Mouse (Mus musculus) granulocyte monocyte progenitor cell, adult 5-6 weeks (primary cell): ENCODE measurements around the gene Thsd7a. TPM values are rescaled to one million over a fixed set of nuclear protein-coding genes. Genes with fewer than 3 reads are reported as not detected.

Source experiments
- ATAC-seq: replicated peaks from 2 replicates; pipeline ENCODE4 v1.8.0; 2016; ENCODE audit warnings: mild to moderate bottlenecking, moderate TSS enrichment, inconsistent platforms; ENCODE audit not compliant: poor library complexity, severe bottlenecking
- total RNA-seq, 2 experiments: library from RNA; stranded (forward) in 1 of 2; stranded (reverse) in 1 of 2; fragments of 200-712, 200-1000 nt in 1 of 2; fragments of >200 nt in 1 of 2; fragmentation: Nextera tagmentation in 1 of 2; gene quantifications; 2 replicates each; pipeline ENCODE4 v1.2.3; 2014 to 2017

Gene Thsd7a
- total RNA-seq, 2 experiments from 2014 or later: not detected

GRCm38 (mm10) chr6:12518283-12518903 is 230.8 kb downstream of the Thsd7a start:
- no peak for ATAC-seq

DNA sequence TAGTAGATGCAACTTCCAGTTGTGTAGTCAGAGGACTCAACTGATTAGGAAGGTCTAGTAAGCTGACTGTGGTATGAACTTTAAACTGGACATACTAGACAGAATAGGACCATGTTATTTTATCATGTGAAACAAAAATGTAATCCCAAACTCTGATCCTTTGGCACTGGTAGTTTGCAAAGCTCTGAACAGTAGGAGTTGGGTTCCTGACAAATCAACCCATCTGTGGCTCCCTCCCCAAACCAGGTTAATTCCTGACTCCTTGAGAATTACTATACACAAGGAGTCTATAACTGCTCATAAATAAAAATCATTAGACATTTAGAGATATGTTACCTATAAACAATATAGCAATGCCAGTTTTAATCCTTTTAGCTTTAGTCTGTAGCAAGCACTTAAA is 231.5 kb downstream of the Thsd7a start:
- ATAC-seq: no peak

DNA sequence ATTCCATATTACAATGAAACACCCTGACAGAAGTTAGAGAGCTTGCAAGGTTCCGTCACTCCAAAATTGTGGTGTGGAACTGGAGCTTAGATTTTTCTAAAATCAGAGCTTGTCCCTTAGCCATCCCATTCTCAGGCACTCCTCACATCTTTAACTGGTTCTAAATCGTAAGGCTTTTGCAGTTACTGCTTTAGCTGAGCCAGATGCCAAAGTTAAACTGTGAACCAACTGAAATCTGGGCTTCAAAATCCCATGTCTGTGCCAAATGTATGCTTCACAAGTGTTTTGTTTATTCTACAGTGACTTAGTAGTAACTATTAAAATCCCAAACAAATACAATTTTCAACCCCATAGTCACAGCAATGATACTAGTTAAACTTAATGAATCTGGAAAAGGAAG is 242.3 kb downstream of the Thsd7a start:
- ATAC-seq: no peak

DNA sequence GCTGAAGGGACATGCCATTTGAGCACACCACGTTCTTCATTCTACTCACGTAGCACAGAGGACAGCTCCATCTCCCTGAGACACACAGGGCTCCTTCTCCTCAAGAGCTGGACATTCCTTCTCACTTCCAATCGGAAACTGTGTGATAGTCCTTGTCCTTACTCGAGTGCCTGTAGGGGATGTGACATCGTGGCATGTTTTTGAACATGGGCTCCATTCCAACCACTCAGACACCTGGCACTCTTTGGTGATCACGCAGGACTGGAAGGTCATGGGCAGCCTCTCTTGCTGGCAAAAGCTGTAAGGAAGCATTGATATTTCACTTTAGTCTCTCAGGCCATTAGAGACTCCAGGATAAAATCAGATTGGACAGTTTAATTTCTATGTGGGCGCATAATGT is 245.3 kb downstream of the Thsd7a start:
- no peak for ATAC-seq

DNA sequence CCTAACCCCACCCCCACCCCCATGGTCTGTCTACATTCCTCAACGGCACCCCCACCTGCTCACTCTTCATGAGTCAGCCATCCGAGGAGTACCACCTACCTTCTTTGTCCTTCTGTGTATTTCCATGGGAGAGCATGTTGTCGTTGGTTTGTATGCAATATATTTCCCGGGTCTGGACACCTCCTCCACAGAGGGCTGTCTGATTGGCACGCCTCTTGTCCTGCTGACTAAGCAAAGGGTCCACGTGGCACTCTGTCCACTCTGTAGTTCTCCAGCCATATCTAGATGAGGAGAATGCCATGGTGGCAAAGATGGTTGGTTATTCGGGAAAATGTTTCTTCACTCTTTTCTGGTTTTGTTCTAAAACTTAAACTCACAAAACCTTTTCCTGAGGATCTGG is 248.3 kb downstream of the Thsd7a start:
- ATAC-seq: no peak

- no peak for ATAC-seq
Observed at GRCm38 (mm10) chr6:12499866-12500265, 249.3 kb downstream of the Thsd7a start.

DNA sequence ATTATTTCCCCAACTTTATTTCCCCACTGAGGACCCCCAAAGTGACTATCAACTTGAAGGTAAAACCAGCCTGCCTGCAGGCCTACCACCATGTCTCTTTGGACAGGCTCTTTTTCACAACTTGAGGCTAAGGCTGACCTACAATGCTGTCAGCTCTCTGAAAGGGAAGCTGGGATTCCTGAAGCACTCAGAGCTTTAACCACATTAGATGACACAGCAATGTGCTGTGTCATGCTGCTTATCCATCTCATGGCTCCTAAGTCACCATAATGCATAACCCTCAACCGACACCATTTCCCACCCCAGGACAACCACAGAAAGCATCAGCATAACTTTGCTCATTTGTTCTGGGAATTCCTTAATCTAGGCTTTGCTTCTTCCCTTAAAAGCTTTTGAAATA is 255.6 kb downstream of the Thsd7a start:
- peak; percentile 73 for ATAC-seq

- ATAC-seq: no peak
Observed at GRCm38 (mm10) chr6:12488882-12489281, 260.3 kb downstream of the Thsd7a start.

- no peak for ATAC-seq
Observed at GRCm38 (mm10) chr6:12481527-12482163, 267.6 kb downstream of the Thsd7a start.

DNA sequence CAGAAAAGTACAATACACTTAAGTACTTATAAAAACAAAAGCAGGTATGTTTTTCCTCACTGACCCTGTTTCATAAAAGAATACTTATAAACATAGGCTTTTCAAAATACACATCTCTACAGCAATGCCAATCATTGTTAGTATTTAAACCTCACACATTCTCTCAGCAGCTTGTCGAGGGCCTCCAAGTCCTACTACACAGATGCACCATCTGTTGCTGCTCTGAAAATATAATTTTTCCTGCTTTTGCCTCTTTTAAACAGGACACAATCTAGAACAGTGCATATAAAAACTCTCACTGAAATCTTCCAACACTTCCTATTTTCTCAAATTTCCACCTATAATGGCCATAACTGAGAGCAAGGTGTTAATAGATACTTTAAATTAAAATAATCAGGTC is 270.9 kb downstream of the Thsd7a start:
- no peak for ATAC-seq

GRCm38 (mm10) chr6:12470935-12471334 is 278.3 kb downstream of the Thsd7a start:
- no peak for ATAC-seq

DNA sequence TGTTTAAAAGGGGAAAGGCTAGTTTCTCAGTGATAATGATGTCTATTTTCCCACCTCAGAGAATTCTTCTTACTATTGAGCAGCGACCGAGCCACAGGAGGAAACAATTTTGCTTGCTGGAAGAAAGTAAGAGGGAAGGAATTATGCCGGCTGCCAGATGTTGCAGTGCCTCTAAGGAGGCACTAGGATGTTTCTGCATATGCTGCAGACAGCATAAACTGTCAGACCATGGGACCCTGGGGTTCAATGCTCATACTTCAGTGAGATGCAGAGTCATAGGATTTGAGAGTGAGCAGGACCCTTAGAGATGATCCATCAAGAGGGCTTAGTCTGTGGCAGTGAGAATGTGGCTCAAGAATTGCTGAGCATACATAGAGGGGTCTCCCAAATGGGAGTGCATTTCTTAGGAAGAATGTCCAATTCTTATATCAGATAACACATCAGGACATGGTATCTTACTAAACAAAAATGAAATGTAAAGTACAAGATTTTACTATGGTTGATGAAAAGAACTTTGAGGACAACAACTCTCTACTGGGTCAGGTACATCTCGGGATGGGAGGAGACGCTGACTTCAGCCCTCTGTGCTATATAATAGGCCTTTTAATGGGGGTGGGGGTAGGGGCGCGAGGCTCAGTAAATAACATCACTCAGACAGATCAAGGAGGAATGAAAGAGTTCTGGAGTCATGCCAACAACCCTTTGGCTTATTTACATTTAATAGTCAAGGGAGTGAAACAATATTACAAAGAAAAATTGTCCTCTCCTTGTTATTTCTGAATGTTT is 281.7 kb downstream of the Thsd7a start:
- ATAC-seq: no peak

GRCm38 (mm10) chr6:12458841-12459240 is 290.4 kb downstream of the Thsd7a start:
- ATAC-seq: no peak

DNA sequence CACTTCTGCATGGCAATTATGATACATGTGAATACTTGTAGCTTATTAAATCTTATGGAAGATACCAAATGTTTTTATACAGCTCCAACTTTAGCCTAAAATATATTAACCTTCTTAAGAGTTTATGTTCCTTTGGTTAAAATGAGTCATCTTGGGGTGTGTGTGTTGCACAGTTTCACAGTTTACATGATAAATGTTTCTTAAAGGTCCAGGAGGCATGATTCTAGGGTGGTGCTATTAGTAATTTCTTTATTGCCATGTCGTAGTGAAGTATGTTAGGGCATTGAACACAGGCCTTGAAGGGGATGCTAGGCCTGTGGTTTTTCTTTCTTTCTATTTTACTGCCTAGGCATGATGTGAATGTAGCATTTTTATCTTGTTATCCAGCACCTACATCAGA is 291.8 kb downstream of the Thsd7a start:
- ATAC-seq: no peak

GRCm38 (mm10) chr6:12454876-12455485 is 294.2 kb downstream of the Thsd7a start:
- ATAC-seq: peak; percentile 66

DNA sequence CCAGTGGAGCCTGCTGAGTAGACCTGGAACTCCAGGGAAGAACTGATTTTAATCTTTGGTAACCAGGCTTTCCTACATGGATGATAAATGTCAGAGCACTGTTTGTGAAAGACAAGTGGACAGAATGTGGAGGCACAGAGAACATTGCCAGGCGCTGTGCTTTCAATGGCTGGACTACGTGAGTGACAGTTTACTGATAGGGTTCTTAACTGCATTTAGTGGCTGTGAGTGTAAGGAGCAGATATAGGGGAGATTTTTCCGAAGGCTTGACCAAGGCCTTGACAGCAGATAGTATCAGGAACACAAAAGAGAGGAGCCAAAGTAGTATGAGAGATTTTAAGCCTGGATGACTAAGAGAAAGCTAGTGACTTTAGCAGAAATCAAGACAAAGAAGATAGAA is 295.1 kb downstream of the Thsd7a start:
- ATAC-seq: no peak

DNA sequence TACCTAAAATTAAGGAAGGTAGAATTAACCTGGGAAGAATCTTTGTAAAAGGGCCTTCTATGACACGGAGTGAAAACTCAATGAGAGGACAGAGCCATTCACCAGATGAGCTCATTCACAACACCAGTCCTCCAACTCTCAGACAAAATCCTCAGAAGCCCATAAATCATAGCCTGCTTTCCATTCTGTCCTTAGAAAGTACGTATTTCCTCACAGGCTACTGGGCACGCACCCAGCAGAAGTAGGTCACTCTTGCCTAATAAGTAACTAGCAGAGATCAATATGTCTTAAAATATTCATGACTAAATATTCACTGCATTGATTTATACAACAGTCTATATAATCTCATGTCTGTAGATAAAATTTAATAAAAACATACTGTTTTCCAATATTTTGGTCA is 300.4 kb downstream of the Thsd7a start:
- no peak for ATAC-seq

- ATAC-seq: peak; percentile 77
Observed at GRCm38 (mm10) chr6:12445486-12445885, 303.7 kb downstream of the Thsd7a start.

- ATAC-seq: no peak
Observed at GRCm38 (mm10) chr6:12439561-12439960, 309.6 kb downstream of the Thsd7a start.

- no peak for ATAC-seq
Observed at GRCm38 (mm10) chr6:12419070-12419469, 330.1 kb downstream of the Thsd7a start.

GRCm38 (mm10) chr6:12416976-12417375 is 332.2 kb downstream of the Thsd7a start:
- ATAC-seq: no peak
